Mouse (Mus musculus) kidney, postnatal 36 days (tissue): ENCODE data around the gene Spats1.
"Not testable (repeated sequence)": the region's sequence is repeated elsewhere in the genome, so short reads cannot be mapped to it uniquely, and the experiment has no call there.

Source experiments
- DNase-seq, 2 experiments: peaks; one replicate each; pipeline ENCODE4 v3.0.0; 2021 to 2022; ENCODE audit warnings: mixed read lengths in 2 of 2

The Spats1 gene

DNA sequence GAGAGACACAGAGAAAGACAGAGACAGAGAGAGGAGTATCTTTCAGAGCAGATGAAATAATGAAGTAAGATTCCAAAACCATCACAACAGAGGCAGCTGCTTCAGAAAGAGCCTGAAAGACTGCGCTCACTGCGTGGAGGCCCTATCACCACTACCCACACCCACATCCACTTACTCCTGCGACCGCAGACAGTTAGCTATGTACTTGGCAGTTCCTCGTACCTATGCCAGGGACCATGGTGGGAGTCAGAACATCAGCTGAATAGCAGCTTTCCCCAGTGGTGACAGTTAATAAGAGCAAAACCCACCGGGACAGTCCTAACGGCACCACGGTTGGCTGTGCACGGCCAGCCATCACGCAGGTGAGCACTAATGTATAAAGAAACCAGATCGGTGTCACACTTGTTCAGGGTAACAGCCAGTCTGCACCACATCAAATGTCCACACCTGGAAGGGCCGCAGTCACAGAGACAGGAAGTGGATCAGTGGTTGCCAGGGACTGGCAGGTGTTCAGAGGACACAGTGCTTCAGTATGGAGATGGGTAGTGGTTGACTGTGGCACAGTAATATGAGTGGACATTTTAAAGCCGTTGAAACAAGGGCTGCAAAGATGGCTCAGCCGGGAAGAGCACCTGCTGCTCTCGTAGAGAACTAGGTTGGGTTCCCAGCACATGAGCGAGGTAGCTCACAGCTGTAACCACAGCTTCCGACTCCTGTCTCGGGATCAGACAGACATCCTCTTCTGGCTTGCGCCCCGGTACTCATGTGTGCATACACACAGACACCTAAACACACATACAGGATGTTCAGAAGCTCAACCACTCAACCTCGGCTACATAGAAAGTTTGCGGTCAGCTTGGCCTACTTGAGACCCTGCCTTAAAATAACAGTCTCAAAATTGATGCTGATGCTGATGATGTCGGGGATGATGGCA is 13.4 kb upstream of the Spats1 start:
- no peak for DNase-seq

DNA sequence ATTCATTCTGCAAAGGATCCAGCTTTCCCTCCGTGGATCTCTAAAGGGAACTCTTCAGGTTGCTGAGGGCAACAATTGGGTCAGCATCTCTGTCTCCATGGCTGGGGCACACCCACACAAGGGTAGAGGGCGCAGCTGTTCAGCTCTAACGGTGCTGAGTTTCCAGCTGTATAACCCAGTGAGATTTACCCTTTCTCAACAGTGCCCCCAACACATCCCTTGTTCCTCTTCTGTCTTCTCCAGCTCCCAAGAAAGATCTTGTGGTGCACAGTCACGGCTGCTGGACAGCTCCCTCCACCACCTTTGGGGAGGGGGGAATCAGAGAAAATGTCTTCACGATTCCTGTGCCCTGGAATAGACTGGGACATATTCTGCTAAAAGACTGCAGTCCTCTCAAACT is 12.0 kb upstream of the Spats1 start:
- DNase-seq: no peak

DNA sequence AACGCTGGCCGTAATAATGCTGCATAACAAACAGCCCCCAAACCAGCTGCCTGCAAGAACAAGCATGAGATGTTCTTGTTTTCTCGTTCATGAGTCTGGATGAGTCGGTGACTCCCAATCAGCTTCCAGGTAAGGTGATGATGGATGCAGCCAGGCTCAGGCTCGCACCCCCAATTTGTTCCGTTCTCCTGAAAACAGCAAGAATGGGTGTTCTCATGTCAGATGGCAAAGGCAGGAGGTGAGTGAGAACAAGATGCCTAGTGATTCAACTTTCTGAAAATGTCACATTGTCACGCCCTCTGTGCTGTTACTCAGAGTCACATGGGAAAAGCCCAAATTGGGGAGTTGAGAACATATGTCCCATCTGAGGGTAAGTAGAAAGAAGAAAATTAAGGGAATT is 10.4 kb upstream of the Spats1 start:
- no peak for DNase-seq

DNA sequence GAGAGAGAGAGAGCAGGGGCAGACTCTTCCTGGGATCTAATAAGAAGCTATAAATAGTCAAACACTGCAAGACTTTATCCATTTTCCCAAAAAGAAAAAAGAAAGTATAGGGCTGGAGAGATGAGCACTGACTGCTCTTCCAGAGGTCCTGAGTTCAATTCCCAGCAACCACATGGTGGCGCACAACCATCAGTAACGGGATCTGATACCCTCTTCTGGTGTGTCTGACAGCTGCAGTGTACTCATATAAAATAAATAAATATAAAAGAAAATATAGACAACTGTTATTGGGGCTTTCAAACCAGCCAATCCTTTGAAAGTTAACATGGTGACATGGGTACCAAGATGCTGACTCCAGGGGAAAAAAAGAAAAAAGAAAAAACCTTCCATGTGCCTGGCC is 5.2 kb upstream of the Spats1 start:
- peak in 1 of 2 experiments; percentile 35 for DNase-seq

DNA sequence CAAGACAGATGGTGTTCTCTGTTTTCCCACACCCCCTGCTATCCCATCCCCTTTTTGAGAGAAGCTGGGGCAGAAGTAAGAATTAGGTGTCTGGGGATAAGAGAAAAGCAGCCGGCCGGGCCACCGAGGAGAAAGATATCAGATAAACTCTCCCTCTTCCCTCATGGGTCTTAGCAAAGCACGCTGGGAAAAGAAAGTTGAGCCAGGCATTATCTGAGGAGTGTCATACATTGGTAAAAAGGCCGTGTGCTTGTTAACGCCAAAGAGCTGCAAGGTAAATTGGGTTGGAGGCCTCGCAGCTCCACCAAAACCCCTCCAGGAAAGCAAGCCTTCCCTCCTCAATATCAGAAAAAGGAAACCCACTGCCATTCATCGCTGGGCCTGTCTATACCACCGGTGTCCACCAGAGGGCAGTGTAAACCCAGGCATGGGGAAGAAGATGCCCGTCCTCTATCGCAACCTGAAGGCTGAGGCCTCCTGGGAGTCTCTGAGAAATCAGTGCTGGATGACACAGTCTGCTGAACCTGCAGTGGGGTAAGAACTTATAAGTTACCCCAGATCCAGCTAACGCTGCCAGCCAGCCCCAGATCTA is 3.1 kb upstream of the Spats1 start:
- DNase-seq: peak; percentile 62 to 88

DNA sequence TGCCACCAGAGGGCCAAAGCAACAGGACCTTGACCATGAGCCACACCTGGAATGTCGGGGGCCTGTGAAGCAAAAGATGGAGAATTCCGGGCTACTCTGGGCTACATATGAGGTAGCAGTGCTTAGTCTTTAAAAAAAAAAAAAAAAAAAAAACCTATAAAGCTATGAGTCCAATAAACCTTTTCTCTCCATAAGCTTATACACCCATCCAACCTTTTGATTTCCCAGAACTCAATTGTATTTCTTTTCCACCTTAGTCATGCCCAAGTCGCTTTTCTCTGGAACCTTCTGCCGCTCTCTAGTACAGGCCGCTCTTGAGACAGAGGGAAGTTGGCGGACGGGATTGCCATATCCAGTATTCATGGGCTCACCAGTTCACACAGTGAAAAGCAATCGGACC is 1.1 kb downstream of the Spats1 start:
- DNase-seq: no peak

DNA sequence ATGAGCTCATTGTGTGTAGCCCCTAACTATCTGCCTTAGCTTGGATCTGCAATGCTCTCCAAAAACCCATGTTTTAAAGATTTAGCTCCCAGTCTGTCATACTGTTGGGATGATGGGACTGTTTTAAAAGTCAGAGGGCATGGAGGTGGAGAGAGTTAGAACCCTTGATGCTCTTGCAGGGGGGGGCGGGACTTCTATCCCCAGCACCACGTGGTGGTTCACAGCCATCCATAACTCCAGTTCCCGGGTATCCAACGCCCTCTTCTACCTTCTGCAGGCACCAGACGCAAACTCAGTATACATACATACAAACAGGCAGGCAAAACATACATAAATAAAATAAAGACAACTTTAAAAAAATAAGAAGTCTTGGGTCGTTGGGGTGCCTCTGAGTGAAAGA is 1.5 kb downstream of the Spats1 start:
- no peak for DNase-seq

DNA sequence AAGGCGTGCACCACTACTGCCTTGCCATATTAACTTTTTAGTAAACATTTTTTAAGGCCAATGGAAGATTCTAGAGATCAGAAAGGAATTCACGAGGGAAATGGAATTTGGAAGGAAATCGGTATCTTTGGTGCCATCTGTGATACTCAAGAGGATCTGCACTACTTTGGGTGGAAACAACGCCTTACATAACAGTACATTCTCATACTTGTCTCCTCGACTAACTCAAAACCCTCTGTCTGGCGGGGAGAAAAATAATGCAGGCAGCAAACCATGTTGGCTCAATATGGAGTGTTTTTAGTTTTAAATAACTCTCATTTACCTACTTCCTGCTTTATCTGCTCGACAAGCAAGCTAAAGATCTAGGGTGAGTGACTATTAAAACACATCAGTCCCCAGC is 4.5 kb downstream of the Spats1 start:
- no peak for DNase-seq

DNA sequence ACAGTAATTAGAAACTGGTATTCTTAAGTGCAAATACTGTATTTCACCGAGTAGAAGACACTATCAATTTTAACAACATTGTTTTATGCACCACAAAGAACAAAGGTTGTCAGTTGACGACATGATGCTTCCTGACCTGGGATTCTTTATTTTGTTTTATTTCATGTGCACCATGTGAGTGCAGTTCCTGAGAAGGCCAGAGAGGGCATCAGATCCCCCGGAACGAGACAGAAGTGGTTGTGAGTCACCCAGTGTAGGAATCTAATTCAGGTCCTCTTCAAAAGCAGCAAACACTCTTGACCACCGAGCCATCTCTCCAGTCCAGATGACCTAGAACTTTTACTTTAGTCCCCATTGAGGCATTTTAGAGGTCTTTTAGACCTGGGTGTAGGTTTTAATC is 6.9 kb downstream of the Spats1 start:
- DNase-seq: no peak

DNA sequence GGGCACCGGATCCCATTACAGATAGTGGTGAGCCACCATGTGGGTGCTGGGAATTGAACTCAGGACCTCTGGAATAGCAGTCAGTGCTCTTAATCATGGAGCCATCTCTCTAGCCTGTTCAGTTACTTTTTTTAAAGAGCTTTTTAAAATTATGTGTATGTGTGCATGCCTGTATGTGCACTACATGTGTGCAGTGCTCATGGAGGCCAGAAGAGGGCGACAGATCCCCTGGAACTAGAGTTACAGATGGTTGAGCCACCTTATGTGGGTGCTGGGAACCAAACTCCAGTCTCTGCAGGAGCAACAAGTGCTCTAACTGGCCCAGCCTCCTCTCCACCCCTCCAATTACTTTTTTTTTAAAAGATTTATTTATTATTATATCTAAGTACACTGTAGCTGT is 8.5 kb downstream of the Spats1 start:
- DNase-seq: no peak

DNA sequence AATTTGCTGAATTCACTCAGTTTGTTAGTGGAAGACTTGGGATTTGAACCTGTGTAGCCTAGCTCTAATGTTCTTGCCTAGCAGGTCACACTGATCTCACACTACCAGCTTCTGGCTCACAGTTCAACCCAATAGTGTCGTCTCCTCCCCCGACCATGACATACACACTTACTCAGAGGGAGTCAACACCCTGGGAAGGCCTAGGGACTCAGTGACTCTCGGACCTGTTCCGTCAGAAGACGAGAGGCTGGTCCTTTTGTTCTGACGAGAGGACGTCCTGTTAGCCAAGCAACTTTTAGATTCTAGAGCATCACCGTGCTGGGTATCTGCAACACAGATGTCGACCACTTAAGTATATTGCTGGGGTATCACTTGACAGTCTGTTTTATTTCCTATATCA is 11.0 kb downstream of the Spats1 start:
- DNase-seq: no peak

DNA sequence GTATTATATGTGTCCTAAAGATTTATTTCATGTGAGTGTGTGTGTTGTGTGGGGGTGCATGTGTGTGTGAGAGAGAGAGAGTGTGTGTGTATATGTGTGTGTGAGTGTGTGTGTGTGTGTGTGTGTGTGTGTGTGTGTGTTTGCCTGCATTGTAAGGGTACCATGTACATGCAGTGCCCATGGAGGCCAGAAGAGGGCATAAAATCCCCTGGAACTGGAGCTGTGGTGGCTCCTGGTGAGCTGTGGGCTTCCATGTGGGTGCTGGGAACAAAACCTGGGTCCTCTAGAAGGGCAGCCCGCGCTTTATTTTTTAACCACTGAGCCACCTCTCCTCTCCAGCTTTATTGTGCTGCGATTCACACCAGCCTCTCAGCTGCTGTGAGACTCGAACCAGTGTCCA is 12.7 kb downstream of the Spats1 start:
- peak in 1 of 2 experiments; percentile 16 for DNase-seq

DNA sequence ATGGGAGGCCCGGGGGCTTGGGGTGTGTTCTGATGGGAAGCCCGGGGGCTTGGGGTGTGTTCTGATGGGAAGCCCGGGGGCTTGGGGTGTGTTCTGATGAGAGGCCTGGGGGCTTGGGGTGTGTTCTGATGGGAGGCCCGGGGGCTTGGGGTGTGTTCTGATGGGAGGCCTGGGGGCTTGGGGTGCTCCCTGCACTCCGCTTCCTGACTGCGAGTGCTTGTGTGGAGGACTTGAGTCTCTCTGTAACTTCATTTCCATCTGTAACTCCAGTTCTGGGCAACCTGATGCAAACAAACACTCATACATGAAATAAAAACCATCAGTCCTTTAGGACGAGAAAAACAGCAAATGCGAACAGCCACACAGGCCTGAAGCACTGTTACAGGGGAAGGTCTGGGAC is 16.2 kb downstream of the Spats1 start:
- DNase-seq: no peak

DNA sequence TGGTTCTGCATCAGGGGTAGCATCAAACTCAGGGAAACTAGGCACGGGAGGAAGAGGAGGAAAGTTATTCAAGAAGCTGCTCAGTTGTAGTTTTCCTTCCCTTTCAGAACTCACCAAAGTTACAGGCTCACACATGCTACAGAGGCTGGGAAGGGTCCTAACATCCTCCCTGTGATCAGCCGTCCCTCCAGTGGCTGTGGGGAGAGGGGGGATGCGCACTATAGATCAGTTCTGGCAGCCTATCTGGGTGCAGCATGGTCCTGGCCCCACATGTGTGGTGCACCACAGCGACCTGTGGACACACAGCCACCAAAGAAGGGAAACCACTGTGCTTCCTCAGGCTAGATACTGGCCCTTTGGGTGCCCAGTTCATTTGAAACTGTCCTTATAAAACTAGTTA is 16.7 kb downstream of the Spats1 start:
- DNase-seq: no peak

DNA sequence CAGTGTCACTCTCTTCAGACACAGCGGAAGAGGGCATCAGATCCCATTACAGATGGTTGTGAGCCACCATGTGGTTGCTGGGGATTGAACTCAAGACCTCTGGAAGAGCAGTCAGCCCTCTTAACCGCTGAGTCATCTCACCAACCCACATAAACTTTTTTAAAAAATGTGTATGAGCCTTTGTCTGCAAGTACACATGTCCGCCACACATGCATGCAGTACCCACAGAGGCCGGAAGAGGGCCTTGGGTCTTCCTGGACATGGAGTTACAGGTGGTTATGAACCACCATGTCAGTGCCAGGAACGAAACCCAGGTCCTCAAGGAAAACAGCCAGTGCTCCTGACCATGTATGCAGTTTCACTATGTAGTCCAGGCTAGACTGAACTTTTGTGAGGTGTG is 17.7 kb downstream of the Spats1 start:
- DNase-seq: no peak

DNA sequence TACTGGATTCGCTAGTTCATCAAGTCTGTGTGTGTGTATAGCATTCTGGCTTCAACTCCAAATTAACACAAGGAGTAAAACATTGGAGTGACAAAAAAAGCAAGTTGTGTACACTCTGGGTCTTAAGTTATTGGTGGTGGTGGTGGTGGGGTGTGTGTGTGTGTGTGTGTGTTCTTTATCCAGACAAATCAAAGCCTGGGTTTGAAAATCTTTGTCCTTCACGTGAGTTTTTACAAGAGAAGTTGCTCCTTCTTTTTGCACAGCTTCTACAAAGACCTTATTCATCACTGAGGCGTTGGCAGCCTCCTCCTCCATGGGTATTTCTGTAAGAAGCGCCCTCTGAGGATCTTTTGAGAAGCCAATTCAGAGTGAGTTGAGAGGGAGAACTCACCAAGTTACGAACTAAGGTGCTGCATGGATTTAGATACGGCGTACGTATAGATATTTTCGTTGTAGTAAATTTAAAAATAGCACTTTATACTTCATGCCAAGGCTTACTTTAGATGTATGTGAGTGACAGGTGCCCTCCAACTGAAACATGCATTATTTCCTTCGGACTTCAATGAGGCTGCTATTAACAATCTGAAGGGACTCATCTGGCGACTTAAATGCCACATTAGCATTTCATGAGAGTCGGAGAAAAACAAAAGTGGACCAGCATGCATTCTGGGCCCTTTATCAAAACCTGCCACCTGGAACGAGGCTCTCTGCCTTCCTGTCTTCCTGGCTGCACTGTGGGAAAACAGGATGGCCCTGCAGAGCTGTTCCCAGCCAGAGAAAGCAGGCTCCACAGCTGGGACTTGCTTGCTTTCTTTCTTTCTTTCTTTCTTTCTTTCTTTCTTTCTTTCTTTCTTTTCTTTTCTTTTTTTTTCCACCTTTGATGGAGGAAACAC is 18.7 kb downstream of the Spats1 start:
- no peak for DNase-seq

DNA sequence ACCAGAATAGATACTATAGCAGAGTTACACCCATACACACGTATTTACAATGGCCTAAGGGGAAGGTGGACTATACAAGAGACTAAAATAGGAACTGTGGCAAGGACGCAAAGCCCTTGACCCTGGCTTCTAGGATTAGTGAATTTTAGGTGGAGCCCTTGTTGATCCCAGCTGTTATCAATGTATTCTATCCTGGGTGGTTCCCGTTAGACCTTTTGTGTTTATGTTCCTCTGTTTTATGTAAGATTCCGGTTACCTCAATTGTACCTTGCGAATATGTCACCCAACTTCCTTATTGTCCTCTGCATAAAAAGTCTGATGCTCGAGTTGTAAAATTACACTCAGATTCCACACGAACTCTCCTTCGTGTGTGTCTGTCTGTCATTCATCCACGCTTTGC is 19.4 kb downstream of the Spats1 start:
- not testable (repeated sequence) for DNase-seq

DNA sequence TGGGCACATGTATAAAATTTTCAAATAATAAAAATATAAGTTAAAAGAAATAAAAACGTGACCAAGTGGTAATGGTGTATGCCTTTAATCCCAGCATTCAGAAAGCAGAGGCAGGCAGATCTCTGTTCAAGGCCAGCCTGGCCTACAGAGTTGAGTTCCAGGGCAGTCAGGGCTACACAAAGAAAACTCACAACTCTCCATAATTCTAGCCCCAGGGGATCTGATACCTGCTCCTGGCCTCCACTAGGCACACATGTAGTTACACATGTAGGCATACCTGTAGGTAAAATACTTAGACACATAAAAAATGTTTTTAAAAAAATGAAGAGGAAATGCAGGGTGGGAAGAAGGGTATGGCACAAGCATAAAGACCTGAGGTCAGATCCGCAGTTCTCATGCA is 20.4 kb downstream of the Spats1 start:
- no peak for DNase-seq

DNA sequence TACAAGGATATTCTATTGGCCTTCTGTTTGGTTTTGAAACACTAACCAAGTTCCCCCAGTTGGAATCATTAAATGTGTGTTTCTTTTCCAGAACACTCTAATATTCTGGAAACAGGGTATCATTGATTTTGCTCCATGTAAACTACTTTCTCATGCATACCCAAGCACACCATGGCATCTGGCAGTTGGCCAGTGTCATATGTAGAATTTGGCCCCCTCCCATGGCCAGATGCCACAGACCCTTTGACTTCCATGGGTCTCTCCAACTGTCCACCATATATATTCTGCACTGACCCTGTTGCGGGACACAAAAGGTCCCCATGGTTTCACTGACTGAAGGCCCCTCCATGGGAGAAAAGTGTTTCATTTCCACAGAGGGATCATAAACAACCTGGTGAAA is 22.9 kb downstream of the Spats1 start:
- no peak for DNase-seq

DNA sequence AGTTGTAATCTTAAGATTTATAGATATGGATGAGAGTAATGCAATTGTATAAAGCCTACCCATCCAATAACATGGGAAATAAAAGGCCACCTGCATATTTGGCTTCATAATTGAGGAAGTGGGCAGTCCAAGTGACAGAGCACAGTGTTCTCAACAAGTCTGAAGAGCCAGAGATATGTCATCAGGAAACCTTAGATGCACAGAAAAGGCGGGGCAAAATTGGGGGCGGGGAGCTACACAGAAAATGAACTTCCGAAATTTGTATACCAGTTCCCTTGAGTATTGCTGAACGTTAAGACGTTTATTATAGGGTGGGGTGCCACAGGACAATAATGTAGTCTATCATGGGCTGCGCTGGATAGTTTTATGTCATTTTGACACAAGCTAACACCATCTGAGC is 25.1 kb downstream of the Spats1 start:
- DNase-seq: no peak

DNA sequence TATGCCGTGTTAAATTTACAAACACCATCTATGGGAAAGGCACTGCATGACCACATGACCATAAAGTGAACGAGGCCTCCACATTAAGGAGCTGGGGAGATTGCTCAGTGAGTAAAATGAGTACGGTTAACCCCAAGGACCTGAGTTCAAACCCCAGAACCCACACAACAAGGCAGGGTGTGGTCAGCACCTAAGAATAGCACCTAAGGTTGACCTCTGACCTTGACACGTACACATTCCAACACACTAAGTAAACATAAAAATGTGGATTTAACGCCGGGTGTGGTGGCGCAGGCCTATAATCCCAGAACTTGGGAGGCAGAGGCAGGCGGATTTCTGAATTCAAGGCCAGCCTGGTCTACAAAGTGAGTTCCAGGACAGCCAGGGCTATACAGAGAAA is 25.6 kb downstream of the Spats1 start:
- no peak for DNase-seq

DNA sequence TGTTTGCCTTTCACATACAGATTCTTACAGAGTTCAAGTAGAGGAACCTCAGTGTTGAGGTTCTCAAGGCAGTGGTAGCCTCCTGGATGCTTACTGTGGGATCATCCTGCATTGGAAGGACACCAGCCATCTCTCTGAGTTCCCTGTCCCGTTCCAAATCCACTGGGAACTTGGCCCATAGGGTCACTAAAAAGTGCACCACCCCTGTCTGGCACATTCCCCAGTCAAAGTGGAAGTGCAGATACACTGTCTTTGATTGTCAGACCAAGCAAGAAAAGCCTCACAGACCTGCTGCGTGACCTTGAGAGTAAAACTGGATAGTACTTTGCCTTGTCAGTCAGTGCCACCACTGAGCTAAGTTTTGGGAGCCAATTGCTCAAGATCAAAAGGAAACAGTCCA is 28.2 kb downstream of the Spats1 start:
- no peak for DNase-seq

DNA sequence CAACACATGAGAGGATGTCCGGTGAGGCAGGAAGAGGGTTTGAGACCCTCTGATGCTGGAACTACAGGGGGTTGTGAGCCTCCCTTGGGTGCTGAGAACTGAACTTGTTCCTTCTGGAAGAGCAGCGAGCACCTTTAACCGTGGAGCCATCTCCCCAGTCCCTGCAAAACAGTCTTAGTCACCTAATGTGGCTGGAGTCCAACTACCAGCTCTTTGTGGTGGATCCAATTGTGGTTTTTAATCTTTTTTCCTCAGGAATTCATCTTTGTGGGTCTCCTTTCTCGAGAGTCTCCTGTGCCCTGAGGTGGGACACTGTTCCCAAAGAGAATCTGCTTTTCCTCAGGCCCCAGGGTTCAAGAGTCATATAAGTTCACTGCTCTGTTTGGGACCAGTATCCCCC is 29.3 kb downstream of the Spats1 start:
- no peak for DNase-seq

DNA sequence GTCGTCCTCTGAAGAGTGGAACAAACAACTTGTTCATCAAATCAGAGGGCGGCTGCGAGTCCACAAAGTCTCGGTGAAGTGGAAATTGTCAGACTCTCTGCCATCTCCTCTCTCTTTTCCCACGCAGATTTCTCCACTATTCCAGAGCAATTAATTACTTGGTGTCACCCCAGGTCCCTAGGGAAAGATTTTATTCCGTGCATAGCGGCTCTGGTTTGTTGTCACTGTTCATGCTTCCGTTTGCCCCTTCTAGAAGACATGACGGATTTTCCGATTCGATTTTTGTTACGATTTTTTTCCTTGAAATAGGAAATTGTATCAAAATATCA is 41.0 kb downstream of the Spats1 start:
- no peak for DNase-seq
